Mouse (Mus musculus) A20 (cell line): ENCODE measurements at regions not wholly inside any gene's neighbourhood (a gene's known extent, or its start where the extent isn't known, plus 50 kb on each side); places are given as distances from the start of the nearest gene placed in this dataset.

Source experiments
- DNase-seq: peaks from one replicate; pipeline ENCODE4 v3.0.0-alpha.2; 2011; ENCODE audit warnings: low read depth, low spot score

GRCm38 (mm10) chr5:83533901-83534300 lies 178.9 kb upstream of the Tecrl start:
- DNase-seq, result no peak

DNA sequence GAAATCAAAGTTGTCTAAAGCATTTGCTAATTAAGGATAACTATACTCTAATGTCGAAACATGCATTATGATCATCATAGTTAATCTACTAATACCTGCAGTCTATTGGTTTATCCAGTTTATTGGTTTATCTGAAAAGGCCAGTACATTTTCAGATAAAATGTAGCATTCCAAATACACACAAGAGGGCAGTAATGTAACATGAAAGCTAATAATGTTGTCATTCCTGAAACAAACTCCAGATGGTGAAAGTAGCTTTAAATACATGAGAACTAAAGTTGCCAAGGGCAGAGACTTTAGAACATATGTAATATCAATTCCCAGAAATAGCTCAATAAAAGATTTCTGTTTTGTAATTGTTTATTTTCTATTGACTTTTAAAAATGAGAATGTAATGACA lies 163.7 kb upstream of the Tecrl start:
- DNase-seq, result peak; percentile 26

- DNase-seq, result peak; percentile 54
Observed at GRCm38 (mm10) chr5:83484135-83484534, 129.1 kb upstream of the Tecrl start.

DNA sequence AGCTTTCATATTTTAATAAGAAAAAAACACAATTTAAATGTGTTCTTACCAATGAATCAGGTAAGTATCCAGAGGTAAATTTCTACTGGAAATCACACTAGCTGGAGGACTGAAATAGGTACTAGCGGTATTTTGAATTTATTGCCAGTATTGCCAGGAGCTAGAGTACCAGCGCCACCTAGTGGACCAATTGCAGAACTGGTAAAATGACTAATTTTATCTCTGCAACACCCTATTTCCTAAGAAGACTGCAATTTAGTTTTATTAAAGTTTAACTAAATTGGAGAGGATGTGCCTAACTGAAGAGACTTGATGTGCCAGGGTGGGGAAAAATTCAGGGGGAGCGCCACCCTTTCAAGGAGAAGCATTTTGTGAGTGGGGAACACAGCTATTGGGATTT lies 85.3 kb upstream of the Tecrl start:
- peak; percentile 64 for DNase-seq

DNA sequence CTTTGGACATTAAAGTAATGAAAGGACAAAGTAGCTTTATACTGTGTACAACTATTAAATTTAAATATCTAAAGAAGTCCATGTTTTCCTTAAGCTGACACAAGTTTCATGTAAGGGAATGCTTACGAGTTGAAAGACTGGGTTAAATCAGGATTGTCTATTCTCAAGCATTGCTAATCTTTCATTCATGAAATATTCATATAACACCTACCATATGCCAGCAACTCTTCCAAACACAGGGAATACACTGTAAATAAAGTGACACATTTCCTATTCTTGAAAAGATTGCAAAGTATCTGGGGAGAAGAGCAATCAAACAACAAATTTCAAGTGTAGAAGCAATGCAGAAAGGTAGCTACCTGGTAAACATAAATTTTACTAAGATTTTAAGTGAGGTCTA lies 81.5 kb upstream of the Tecrl start:
- no peak for DNase-seq

GRCm38 (mm10) chr5:83421708-83422107 lies 66.7 kb upstream of the Tecrl start:
- DNase-seq, result no peak

GRCm38 (mm10) chr5:83410221-83410620 lies 55.2 kb upstream of the Tecrl start:
- DNase-seq, result no peak

DNA sequence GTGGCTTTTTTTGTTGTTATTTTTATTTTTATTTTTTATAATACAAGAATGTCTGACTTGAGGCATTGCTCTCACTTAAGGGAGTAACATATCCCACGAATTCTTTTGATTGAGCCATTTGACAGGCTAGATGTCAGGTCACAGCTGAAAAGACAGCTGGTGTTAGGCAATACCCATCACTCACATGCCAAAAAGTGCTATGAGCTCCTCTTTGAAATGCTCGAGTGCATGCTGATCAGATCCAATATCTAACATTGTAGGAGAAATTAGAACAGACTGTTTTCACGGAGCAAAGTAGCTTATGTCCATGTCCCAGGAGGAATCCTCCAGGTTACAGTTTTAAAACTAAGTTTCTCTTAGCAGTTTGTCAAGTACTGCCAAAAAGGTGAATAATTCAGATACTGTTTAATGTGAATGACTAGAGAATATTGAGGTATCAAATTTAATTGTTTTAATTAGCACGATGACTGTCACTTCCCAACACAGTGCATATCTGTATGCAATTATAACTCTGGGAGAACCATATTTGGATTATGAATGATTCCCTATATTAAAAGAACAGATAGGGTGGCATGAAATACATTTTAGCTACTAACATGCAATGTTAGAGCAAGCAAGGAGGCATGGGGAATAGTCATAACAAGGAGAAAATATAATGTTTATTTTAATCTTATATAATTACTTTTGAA lies 50.4 kb upstream of the Tecrl start:
- DNase-seq, result no peak
